Mouse (Mus musculus) heart, adult 2 months (tissue): Measurements from ENCODE around the gene Foxf1. TPM values are rescaled to one million over a fixed set of nuclear protein-coding genes. Genes with fewer than 3 reads are reported as not detected.

Experiments used
- DNase-seq, 2 experiments: peaks; one replicate each; pipeline ENCODE4 v3.0.0; 2021
- H3K27ac ChIP-seq: fragments of 200-600 bp; 2 replicates; pipeline ENCODE4 v1.8.1; 2022
- H3K27me3 ChIP-seq: fragments of 200-500 bp; 2 replicates; pipeline ENCODE4 v1.6.1; 2012; ENCODE audit warnings: mild to moderate bottlenecking, low read length, inconsistent platforms, mixed read lengths; ENCODE audit not compliant: control insufficient read depth, insufficient read depth
- H3K36me3 ChIP-seq: fragments of 200-500 bp; 2 replicates; pipeline ENCODE4 v1.6.1; 2012; ENCODE audit warnings: low read length, inconsistent platforms; ENCODE audit not compliant: control insufficient read depth, insufficient read depth
- H3K4me1 ChIP-seq: fragments of 200-500 bp; 2 replicates; pipeline ENCODE4 v1.6.1; 2011; ENCODE audit warnings: low read length; ENCODE audit not compliant: control insufficient read depth, insufficient read depth
- H3K4me3 ChIP-seq: fragments of 200-600 bp; 2 replicates; pipeline ENCODE4 v1.8.1; 2022
- H3K79me2 ChIP-seq: fragments of 200-500 bp; replicated peaks from 2 replicates; pipeline ENCODE4 v1.6.1; 2012; ENCODE audit warnings: mild to moderate bottlenecking, inconsistent platforms, low read length, moderate library complexity, mixed read lengths; ENCODE audit not compliant: control insufficient read depth, insufficient read depth
- H3K9ac ChIP-seq: fragments of 200-500 bp; 2 replicates; pipeline ENCODE4 v1.6.1; 2012; ENCODE audit warnings: low read depth, mild to moderate bottlenecking, control low read depth, inconsistent platforms, low read length, mixed read lengths
- CTCF ChIP-seq: fragments of 200-600 bp; IDR thresholded peaks from 2 replicates; pipeline ENCODE4 v1.8.1; 2022; ENCODE audit warnings: antibody characterized with exemption, mild to moderate bottlenecking, moderate library complexity
- EP300 ChIP-seq: fragments of 200-500 bp; IDR thresholded peaks from 2 replicates; pipeline ENCODE4 v1.6.1; 2011; ENCODE audit warnings: low read depth, low read length, control low read depth; ENCODE audit not compliant: insufficient read depth
- POLR2A ChIP-seq: fragments of 200-500 bp; IDR thresholded peaks from 2 replicates; pipeline ENCODE4 v1.6.1; 2011; ENCODE audit warnings: mild to moderate bottlenecking, low read depth, low read length, control low read depth; ENCODE audit not compliant: insufficient read depth
- WGBS: fragments of 180-500 bp; shearing (Covaris S2); methylation state at CpG from one replicate; pipeline ENCODE4 v1.1.7; 2018; 5-methylcytosine and 5-hydroxymethylcytosine counted together
- intact Hi-C: fragments of 180-260 bp; cut with DNase I; formaldehyde crosslinking; loops from one replicate; pipeline ENCODE4 v1.15.1; 2025
- polyA plus RNA-seq: library from polyadenylated mRNA; depleted of rRNA; stranded (reverse); fragments of >200 nt; gene quantifications from 2 replicates; pipeline ENCODE4 v1.2.3, GENCODE M21; 2012
- total RNA-seq, 2 experiments: library from RNA; stranded (reverse); gene quantifications; 2 replicates each; pipeline ENCODE4 v1.2.3; 2021

The Foxf1 gene
- total and polyA plus RNA-seq, 3 experiments, result 0.13 to 1.2 (median 0.43) TPM

DNA sequence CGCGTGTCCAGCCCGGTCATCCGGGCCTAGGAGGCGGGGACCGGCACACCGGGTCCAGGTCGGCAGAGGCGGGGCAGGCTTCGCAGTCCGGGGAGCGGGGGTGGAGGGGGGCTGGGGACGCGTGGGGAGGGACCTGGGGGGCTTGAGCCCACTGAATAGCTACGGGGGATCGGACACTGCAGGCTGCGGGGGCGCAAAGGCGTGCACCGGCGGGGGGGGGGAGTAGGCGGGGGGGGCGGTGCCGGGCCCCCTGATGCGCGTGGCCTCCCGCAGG, 313 bp upstream of the Foxf1 start:
- under 1% methylated on average over 14 of the region's 27 CpGs for WGBS
- intact Hi-C loops, result loop anchor here (5.0 kb wide), 1 partner anchor 62 kb away; no protein-coding TSS in a partner anchor
- peak overlapping the region; percentile 77 for H3K4me3 ChIP-seq
- H3K27ac ChIP-seq, result no peak overlapping the region; the same call in 1 of the 2 replicates
- no peaks in the 10 kb centered on the region for H3K79me2 ChIP-seq
- DNase-seq, result no peak
- peak overlapping the region; percentile 77 for H3K9ac ChIP-seq
- H3K4me1 ChIP-seq, result no peaks in the 10 kb centered on the region
- no peak for TF ChIP-seq CTCF
- TF ChIP-seq POLR2A, result no peak
- TF ChIP-seq EP300, result no peak
- H3K36me3 ChIP-seq, result no peaks in the 10 kb centered on the region
- peaks cover 37% of the 10 kb centered on the region for H3K27me3 ChIP-seq

DNA sequence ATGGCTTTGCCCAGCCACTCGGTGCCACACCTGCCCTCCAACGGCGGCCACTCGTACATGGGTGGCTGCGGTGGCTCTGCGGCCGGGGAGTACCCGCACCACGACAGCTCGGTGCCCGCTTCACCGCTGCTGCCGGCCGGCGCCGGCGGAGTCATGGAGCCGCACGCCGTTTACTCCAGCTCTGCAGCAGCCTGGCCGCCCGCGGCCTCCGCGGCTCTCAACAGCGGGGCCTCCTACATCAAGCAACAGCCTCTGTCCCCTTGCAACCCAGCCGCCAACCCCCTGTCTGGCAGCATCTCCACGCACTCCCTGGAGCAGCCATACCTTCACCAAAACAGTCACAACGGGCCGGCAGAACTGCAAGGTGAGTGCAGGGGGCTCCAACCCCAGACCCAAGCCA, 825 bp downstream of the Foxf1 start:
- intact Hi-C loops, result no loop called here
- no peaks in the 10 kb centered on the region for H3K79me2 ChIP-seq
- WGBS, result 34% methylated on average over 30 of the region's 30 CpGs
- TF ChIP-seq EP300 (no peak), POLR2A (no peak), CTCF (no peak)
- H3K4me3 ChIP-seq, result no peak overlapping the region
- H3K27me3 ChIP-seq, result peaks cover 42% of the 10 kb centered on the region
- H3K36me3 ChIP-seq, result no peaks in the 10 kb centered on the region
- no peak for DNase-seq
- H3K4me1 ChIP-seq, result no peaks in the 10 kb centered on the region
- H3K9ac ChIP-seq, result no peak overlapping the region
- no peak overlapping the region for H3K27ac ChIP-seq

DNA sequence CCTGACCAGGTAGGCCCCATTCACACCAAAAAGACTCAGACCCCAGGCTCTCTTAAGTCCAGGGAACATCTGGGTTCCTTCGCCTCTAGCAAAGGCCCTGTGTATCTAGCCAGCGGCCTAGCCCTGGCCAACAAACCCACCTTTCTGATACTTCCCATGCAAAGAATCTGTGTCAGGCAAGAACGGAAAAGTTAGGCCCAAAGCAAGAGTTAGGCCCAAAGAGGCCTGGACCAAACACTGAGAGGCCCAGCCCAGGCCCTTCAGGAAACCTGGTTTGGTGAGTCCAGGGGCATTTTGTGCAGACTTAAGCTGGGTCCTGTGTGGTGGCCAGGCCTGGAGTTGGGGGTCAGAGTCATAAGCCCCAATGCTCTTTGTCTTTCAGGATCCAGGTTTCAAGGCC, 1.4 kb downstream of the Foxf1 start:
- peaks cover 37% of the 10 kb centered on the region for H3K27me3 ChIP-seq
- WGBS, result 94% methylated on average over 3 of the region's 3 CpGs
- H3K36me3 ChIP-seq, result no peaks in the 10 kb centered on the region
- H3K9ac ChIP-seq, result no peak overlapping the region
- H3K27ac ChIP-seq, result no peak overlapping the region
- no peaks in the 10 kb centered on the region for H3K4me1 ChIP-seq
- intact Hi-C loops, result no loop called here
- DNase-seq, result no peak
- H3K4me3 ChIP-seq, result no peak overlapping the region
- no peaks in the 10 kb centered on the region for H3K79me2 ChIP-seq
- no peak for TF ChIP-seq CTCF
- no peak for TF ChIP-seq POLR2A
- no peak for TF ChIP-seq EP300

DNA sequence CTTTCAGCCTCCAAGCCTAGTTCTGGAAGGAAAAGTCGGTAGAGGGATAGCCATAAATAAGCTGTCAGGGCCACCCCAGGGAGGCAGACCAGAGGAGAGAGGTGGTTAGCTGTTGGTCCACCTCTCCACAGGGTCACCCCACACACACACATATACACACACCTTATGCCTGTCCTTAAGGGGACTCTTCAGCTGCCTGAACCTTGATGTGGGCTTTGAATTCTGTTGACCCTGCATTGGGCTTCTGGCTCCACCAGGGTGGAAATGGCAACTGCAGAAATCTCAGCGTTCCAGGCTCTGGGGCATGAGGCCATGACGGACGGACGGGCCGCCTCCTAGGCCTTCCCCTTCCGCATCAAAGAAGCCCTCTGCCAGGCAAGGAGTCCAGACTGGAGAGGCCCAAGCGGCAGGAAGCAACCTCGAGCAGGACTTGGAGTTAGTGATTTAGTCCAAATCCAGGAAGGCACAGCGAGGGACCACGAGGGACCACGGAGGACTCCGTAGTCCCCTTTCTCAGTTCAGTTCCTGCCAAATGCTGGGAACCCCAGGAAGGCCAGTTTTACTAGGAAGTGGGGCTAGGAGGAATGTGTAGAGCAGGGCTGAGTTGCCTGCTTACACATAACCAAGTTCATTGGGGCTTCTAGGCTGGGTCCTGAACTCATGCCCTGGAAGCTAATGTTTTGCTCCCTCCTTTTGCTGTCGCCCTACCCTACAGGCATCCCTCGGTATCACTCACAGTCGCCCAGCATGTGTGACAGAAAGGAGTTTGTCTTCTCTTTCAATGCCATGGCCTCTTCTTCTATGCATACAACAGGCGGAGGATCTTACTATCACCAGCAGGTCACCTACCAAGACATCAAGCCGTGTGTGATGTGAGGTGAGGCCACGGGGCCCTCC, 2.1 kb downstream of the Foxf1 start:
- no peaks in the 10 kb centered on the region for H3K4me1 ChIP-seq
- intact Hi-C loops, result no loop called here
- no peak for TF ChIP-seq EP300
- DNase-seq, result no peak
- H3K79me2 ChIP-seq, result no peaks in the 10 kb centered on the region
- no peaks in the 10 kb centered on the region for H3K36me3 ChIP-seq
- 76% methylated on average over 19 of the region's 19 CpGs for WGBS
- H3K27me3 ChIP-seq, result peaks cover 33% of the 10 kb centered on the region
- no peak overlapping the region for H3K9ac ChIP-seq
- H3K27ac ChIP-seq, result no peak overlapping the region
- no peak overlapping the region for H3K4me3 ChIP-seq

DNA sequence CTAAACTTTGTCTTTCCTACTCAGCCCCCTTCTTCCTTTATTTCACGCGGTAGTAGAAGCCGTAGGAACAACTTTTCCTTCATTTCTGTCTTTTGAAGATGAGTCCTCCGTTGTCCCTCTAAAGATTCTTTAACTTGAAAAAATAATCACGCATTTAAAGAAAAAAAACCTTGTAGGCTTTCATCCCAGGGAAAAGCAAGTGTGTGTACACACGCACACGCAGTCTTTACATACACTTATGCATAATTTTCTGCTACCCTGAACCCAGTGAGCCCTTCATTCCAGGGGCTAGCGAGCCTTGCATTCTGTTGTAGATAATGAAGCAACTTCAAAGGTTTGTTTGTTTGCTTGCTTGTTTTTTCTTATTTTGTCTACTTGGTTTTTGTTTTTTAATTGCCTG, 4.1 kb downstream of the Foxf1 start:
- Histone ChIP-seq H3K27me3 (peaks cover 23% of the 10 kb centered on the region), H3K4me3 (no peak overlapping the region), H3K79me2 (no peaks in the 10 kb centered on the region), H3K9ac (no peak overlapping the region), H3K27ac (no peak overlapping the region), H3K4me1 (0 out of 2 replicates have a peak, but pooled peaks cover 1% of the 10 kb centered on the region), H3K36me3 (no peaks in the 10 kb centered on the region)
- no peak for TF ChIP-seq CTCF
- no peak for TF ChIP-seq EP300
- no peak for TF ChIP-seq POLR2A
- 32% methylated on average over 8 of the region's 8 CpGs for WGBS
- DNase-seq, result no peak
- intact Hi-C loops, result no loop called here

DNA sequence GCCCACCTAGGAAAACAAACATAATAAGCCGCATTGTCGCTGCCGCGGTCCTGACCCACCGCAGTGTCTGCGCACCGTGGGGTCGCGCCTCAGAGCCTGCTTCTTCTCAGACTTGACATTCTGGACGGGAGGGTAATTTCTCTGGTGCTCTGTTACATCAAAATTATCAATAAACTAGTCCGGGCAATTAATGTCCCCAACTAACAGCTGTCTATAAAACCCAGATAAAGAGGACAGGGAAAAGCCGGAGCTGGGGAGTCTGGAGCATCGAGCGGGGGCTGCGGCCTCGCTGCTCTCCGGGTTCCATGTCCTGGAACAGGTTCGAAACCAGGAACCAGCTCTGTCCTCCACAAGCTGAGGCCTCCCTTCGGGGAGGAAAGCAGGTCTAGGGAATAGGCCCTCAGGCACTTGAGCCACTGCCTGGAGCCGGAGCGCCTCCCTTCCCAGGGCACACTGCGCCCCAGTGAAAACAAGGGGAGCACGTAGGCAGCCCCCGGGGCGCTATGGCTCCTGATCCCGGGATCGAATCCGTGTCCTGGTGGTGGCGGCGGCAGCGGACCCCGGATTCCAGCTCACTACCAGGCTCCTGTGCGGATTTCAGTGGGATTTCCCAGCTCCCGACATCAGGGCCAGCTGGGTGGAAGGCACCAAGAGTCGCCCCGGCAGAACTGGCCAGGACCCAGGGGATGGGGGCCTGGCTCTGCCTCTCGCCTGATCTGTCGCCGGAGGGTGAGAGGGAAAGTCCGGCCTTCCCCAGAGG, 4.9 kb downstream of the Foxf1 start:
- intact Hi-C loops, result no loop called here
- Histone ChIP-seq H3K4me3 (no peak overlapping the region), H3K27me3 (peaks cover 23% of the 10 kb centered on the region), H3K36me3 (no peaks in the 10 kb centered on the region), H3K27ac (no peak overlapping the region), H3K9ac (no peak overlapping the region), H3K4me1 (0 out of 2 replicates have a peak, but pooled peaks cover 1% of the 10 kb centered on the region), H3K79me2 (no peaks in the 10 kb centered on the region)
- TF ChIP-seq POLR2A (no peak), CTCF (no peak), EP300 (no peak)
- DNase-seq, result no peak
- 12% methylated on average over 40 of the region's 40 CpGs for WGBS
